Mouse (Mus musculus) C2C12 (cell line): ENCODE data around the gene Nf2. TPM values are rescaled to one million over a fixed set of nuclear protein-coding genes. Genes with fewer than 3 reads are reported as not detected.
A peak's percentile ranks its signal among the peaks of the same experiment; 100 is the strongest.
"Not testable (repeated sequence)": the region's sequence is repeated elsewhere in the genome, so short reads cannot be mapped to it uniquely, and the experiment has no call there.

Experiments
- H3K27me3 ChIP-seq: one replicate; pipeline ENCODE4 v1.6.1; 2011; ENCODE audit not compliant: control insufficient read depth, insufficient read depth, insufficient read length
- H3K36me3 ChIP-seq: one replicate; pipeline ENCODE4 v1.6.1; 2011; ENCODE audit not compliant: control insufficient read depth, insufficient read depth
- H3K4me3 ChIP-seq: one replicate; pipeline ENCODE4 v1.5.1; 2011; ENCODE audit warnings: mild to moderate bottlenecking, control low read depth; ENCODE audit not compliant: poor library complexity, insufficient read depth, severe bottlenecking
- H3K79me2 ChIP-seq: one replicate; pipeline ENCODE4 v1.6.1; 2011; ENCODE audit not compliant: control insufficient read depth, insufficient read depth
- H3K79me3 ChIP-seq: one replicate; pipeline ENCODE4 v1.6.1; 2011; ENCODE audit warnings: low read depth, control low read depth
- H3ac ChIP-seq: one replicate; pipeline ENCODE3; 2011; ENCODE audit warnings: low read depth; ENCODE audit not compliant: control insufficient read depth, insufficient read length
- CEBPB ChIP-seq: IDR thresholded peaks from one replicate; pipeline ENCODE4 v1.6.1; 2011; ENCODE audit warnings: low read depth, mild to moderate bottlenecking, control low read depth, moderate library complexity
- CTCF ChIP-seq: IDR thresholded peaks from one replicate; pipeline ENCODE4 v1.5.1; 2011; ENCODE audit not compliant: control insufficient read depth, insufficient read depth, insufficient read length
- FOSL1 ChIP-seq: IDR thresholded peaks from one replicate; pipeline ENCODE4 v1.8.0; 2011; ENCODE audit warnings: mild to moderate bottlenecking, low read length; ENCODE audit not compliant: poor library complexity, insufficient read depth, severe bottlenecking
- MAX ChIP-seq: IDR thresholded peaks from one replicate; pipeline ENCODE4 v1.6.1; 2011; ENCODE audit warnings: mild to moderate bottlenecking, control low read depth
- MYOD1 ChIP-seq: IDR thresholded peaks from one replicate; pipeline ENCODE4 v1.6.1; 2011; ENCODE audit warnings: low read depth; ENCODE audit not compliant: control insufficient read depth, insufficient read length
- MYOG ChIP-seq: IDR thresholded peaks from one replicate; pipeline ENCODE4 v1.6.1; 2011; ENCODE audit not compliant: control insufficient read depth, insufficient read length; ENCODE audit errors: extremely low read depth
- USF1 ChIP-seq: IDR thresholded peaks from one replicate; pipeline ENCODE4 v1.6.1; 2011; ENCODE audit warnings: low read depth, mild to moderate bottlenecking, control low read depth, moderate library complexity
- polyA plus RNA-seq: library from polyadenylated mRNA; unstranded; fragments of >200 nt; fragmentation: generic; extraction: Trizol; gene quantifications from one replicate; pipeline ENCODE4 v1.2.1, GENCODE M21; 2012; ENCODE audit warnings: missing spikeins

Nf2 gene
- polyA plus RNA-seq, 1 experiment = 36.2 TPM

- Histone ChIP-seq H3K4me3 (no peak overlapping the region), H3K79me2 (peaks cover 84% of the 10 kb centered on the region), H3K36me3 (no peaks in the 10 kb centered on the region), H3K27me3 (no peaks in the 10 kb centered on the region), H3K79me3 (peaks cover 33% of the 10 kb centered on the region), H3ac (no peak overlapping the region)
- no peak for TF ChIP-seq USF1
- TF ChIP-seq MYOD1 = no peak
- TF ChIP-seq MAX = no peak
- TF ChIP-seq CEBPB = no peak
- no peak for TF ChIP-seq MYOG
- no peak for TF ChIP-seq CTCF
These were observed 18.3 kb downstream of the Nf2 start for GRCm38 (mm10) chr11:4831066-4831465.

GRCm38 (mm10) chr11:4827916-4828315 lies 21.4 kb downstream of the Nf2 start:
- Histone ChIP-seq H3ac (no peak overlapping the region), H3K27me3 (no peaks in the 10 kb centered on the region), H3K36me3 (no peaks in the 10 kb centered on the region), H3K79me3 (peaks cover 26% of the 10 kb centered on the region), H3K4me3 (no peak overlapping the region), H3K79me2 (peaks cover 63% of the 10 kb centered on the region)
- TF ChIP-seq MAX = no peak
- no peak for TF ChIP-seq FOSL1
- TF ChIP-seq USF1 = no peak
- no peak for TF ChIP-seq MYOG
- TF ChIP-seq CTCF = no peak
- no peak for TF ChIP-seq CEBPB
- no peak for TF ChIP-seq MYOD1

- H3K79me2 ChIP-seq = peaks cover 63% of the 10 kb centered on the region
- H3K36me3 ChIP-seq = no peaks in the 10 kb centered on the region
- no peak overlapping the region for H3K4me3 ChIP-seq
- TF ChIP-seq MYOD1 (no peak), USF1 (no peak), CEBPB (no peak), MAX (no peak), FOSL1 (no peak), MYOG (no peak), CTCF (no peak)
- H3ac ChIP-seq = no peak overlapping the region
- peaks cover 23% of the 10 kb centered on the region for H3K79me3 ChIP-seq
- no peaks in the 10 kb centered on the region for H3K27me3 ChIP-seq
These were observed 22.0 kb downstream of the Nf2 start for GRCm38 (mm10) chr11:4827340-4827739.

- H3K4me3 ChIP-seq = no peak overlapping the region
- H3ac ChIP-seq = no peak overlapping the region
- no peaks in the 10 kb centered on the region for H3K36me3 ChIP-seq
- no peak for TF ChIP-seq MYOD1
- TF ChIP-seq FOSL1 = peak; percentile 75
- H3K27me3 ChIP-seq = no peaks in the 10 kb centered on the region
- peaks cover 28% of the 10 kb centered on the region for H3K79me3 ChIP-seq
- H3K79me2 ChIP-seq = peaks cover 61% of the 10 kb centered on the region
These were observed 23.1 kb downstream of the Nf2 start for GRCm38 (mm10) chr11:4826152-4826778.

GRCm38 (mm10) chr11:4823655-4824312 lies 25.6 kb downstream of the Nf2 start:
- no peak for TF ChIP-seq CEBPB
- peak; percentile 62 for TF ChIP-seq MYOD1
- Histone ChIP-seq H3ac (no peak overlapping the region), H3K79me3 (peaks cover 20% of the 10 kb centered on the region), H3K27me3 (no peaks in the 10 kb centered on the region), H3K4me3 (no peak overlapping the region), H3K79me2 (peaks cover 46% of the 10 kb centered on the region), H3K36me3 (peaks cover 14% of the 10 kb centered on the region)

GRCm38 (mm10) chr11:4822446-4822842 lies 26.9 kb downstream of the Nf2 start:
- not testable (repeated sequence) for H3ac ChIP-seq, H3K4me3 ChIP-seq, H3K27me3 ChIP-seq
- Histone ChIP-seq H3K79me3 (peaks cover 18% of the 10 kb centered on the region), H3K36me3 (peaks cover 24% of the 10 kb centered on the region), H3K79me2 (peaks cover 35% of the 10 kb centered on the region)
